Mouse (Mus musculus) kidney, adult 2 months (tissue): Measurements from ENCODE around the gene Cacng4.

Experiments
- CTCF ChIP-seq: fragments of 200-500 bp; conservative IDR thresholded peaks from 2 replicates; pipeline ENCODE4 v1.5.1; 2011; ENCODE audit warnings: low read depth, mild to moderate bottlenecking, control low read depth, low read length, moderate library complexity, mixed read lengths; ENCODE audit not compliant: insufficient read depth, insufficient read length
- POLR2A ChIP-seq: fragments of 200-500 bp; IDR thresholded peaks from one replicate; pipeline ENCODE4 v1.6.1; 2011; ENCODE audit warnings: low read depth, low read length, control low read depth

DNA sequence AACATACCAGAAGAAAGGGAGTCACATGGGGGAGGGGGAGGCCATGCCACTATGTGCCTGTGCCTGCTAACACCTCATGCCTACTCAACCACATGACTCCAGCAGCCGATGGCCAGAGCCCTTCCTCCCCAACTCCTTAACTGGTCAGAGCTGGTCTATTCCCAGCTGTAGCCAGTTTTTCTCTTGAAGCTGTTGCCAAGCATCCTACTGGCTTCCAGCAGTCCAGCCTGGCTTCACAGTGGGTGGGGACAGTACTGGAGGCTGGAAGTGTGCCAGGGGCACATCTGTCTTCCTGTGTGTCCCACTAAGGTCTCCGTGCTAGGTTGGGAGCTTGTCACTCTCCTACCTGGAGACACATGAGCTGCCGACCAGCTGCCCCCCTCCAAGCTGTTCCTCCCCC, 51.3 kb downstream of the Cacng4 start:
- TF ChIP-seq CTCF, result no peak
- TF ChIP-seq POLR2A, result no peak
